Mouse (Mus musculus) effector memory CD4-positive, alpha-beta T cell, adult 7 months (primary cell): Measurements from ENCODE around the gene Evpl. TPM values are rescaled to one million over a fixed set of nuclear protein-coding genes. Genes with fewer than 3 reads are reported as not detected.

Source experiments
- polyA plus RNA-seq: library from polyadenylated mRNA; unstranded; fragments of 100-300 nt; shearing (Covaris generic); gene quantifications from one replicate; pipeline ENCODE4 v1.2.1, GENCODE M21; 2017

Gene Evpl
- 0.17 TPM for polyA plus RNA-seq

DNA sequence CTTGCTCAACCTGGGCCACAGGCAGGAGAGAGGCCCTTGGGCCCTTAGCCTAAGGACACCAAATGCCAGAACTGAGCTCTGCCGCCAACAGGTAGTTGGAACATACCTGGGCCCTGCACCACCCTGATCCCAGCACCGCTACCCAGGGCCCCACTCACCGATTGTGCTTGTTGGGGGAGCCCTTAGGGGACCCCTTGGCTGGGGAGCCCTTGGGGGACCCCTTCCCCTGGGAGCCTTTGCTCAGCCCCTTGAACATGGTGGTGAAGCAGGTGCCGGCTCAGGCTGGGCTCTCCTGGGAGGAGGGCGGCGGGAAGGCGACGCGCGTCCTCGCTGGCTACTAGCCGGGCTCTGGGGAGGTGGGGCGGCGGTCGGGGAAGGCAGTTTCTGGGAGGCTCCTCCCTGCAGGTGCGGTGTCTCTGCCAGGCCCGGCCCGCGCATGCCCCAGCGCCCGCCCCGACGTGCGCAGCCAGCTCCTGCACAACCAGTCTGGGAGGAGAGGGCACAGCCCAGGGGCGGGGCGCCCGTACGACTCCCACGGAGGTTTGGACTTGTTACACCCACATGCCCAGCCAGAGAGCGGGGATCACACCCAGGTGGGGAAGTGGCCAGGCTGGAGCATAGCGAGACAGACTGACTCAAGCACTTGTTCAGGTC lies at the start of gene Evpl:
Gene Evpl (minus strand): TSS at position 336 of the 654 bp plus-strand sequence.

DNA sequence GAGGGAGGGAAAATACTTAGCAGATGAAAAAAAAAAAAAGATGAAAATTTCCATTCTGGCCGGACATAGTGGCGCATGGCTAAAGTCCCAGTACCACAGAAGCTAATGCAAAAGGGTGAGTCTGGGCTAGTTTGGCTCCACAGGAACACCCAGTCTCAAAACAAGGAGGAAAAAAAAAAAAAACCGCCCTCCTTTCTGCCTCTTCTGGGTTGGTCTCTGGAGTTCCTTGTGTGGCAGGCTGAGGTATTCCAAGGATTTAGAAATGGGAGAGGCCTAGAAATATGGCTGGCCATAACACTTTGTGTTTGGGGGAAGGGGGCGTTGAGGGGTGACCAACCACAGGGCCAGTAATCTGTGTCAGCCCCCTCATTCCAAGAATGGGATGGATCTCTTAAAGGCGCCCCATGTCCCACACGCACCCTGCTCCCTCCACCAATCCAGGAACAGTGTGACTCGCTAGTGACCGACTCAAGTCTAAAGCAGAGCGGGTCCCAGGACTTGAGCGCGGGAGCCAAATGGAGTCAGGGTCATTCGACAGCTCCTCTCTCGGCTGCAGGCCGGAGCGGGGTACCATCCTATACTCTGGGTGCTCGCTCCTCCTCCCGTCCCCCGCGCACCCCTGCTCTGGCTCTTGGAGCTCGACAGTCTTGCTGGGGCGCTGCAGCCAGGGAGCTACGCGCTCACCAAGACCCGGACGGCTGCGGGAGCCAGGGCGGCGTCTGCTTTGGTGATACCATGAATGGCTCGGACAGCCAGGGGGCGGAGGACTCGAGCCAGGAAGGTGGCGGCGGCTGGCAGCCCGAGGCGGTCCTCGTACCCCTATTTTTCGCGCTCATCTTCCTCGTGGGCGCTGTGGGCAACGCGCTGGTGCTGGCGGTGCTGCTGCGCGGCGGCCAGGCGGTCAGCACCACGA lies 43.1 kb upstream of the Evpl start, which contains the start of gene Galr2:
Gene Galr2 (plus strand): TSS at position 189 of the 913 bp plus-strand sequence.

DNA sequence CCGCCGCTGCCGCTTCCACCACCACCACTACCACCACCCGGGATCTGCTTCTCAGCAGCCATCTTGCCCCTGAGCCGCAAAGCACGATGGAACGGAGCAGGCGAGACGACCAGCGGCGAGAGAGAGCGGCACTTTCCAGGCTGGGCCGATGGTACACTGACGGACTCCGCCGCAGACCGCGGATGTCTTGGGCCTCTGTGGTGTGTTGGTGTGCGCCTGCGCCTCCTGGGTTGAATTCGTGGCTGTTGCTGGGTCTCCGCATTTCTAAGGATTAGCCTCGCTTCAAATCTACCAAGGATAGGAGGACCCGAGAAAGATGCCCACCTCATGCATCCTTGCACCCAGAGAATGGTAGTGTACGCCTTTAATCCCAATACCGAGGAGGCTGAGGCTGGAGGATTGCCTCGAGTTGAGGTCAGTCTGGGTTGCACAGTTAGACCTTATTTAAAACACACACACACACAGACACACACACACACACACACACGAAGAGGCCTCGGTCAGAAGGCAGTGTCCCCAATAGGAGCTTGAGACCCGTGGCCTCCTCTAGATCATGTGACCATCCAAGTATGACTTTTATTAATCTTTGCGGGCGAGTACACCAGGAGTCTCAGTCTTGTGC lies 36.3 kb upstream of the Evpl start, which contains the start of gene Srp68:
Gene Srp68 (minus strand): TSS at position 173 of the 622 bp plus-strand sequence.

DNA sequence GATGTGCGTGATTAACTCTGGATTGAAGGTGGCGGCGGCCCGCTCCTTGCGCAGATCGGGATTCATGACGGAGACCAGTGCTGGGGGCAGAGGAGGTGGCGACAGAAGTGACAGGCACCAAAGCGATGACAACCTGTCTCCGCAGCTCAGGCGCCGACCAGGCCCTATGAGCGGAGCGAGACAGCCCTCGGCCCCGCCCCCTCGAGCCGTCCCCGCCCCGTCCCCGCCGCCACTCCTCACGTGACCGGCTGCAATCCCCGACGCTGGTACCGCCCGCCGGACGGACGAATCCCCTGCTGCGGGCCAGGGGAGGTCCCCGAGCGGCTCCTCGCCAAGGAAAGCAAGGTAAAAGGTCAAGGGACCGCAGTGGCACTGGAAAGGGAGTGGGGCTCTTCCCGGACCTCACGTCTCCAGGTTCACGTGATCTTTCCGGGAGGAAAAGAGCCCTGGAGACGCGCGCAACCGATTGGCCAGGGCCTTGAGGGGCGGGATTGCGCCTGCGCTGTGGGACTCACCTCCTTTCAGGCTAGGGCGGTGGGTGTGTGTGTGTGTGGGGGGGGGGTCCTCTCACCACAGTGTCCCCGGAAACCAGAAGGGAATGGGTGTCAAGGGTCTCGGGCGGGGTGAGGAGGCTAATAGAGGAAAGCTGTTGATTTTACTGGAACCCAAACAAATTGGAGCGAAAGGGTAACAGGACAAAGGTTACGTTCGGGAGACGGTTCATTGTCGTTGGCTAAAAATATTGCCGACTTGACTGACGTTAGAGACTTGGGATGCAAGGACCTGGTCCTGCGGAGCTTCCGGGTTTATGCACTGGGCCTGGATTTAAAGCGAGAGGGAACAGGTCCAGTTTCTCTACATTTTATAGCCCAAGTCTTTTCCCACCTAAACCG lies 39.0 kb downstream of the Evpl start, which contains the start of the genes Ten1 and Acox1:
Gene Ten1 (plus strand): TSS at position 217 of the 893 bp plus-strand sequence.
Gene Acox1 (minus strand): TSS at position 407 of the 893 bp plus-strand sequence.

Other genes with a start within 250 kb of the Evpl start
- 14.0 TPM for gene Galk1, start 225.4 kb downstream of the Evpl start, polyA plus RNA-seq
- gene H3f3b, start 210.1 kb downstream of the Evpl start, polyA plus RNA-seq, result 2,017 TPM
- 34.0 TPM for gene Unk, start 207.8 kb downstream of the Evpl start, polyA plus RNA-seq
- gene Unc13d, start 160.1 kb downstream of the Evpl start, polyA plus RNA-seq, result 80.1 TPM
- 295 TPM for gene Wbp2, start 151.1 kb downstream of the Evpl start, polyA plus RNA-seq
- gene Trim47, start 110.9 kb downstream of the Evpl start, polyA plus RNA-seq, result not detected
- gene Trim65, start 106.9 kb downstream of the Evpl start, polyA plus RNA-seq, result 10.7 TPM
- 73.6 TPM for gene Mrpl38, start 99.2 kb downstream of the Evpl start, polyA plus RNA-seq
- 6.8 TPM for gene Fbf1, start 69.9 kb downstream of the Evpl start, polyA plus RNA-seq
- gene Ten1, start 39.2 kb downstream of the Evpl start, polyA plus RNA-seq, result 33.3 TPM
- 22.2 TPM for gene Acox1, start 39.0 kb downstream of the Evpl start, polyA plus RNA-seq
- 69.2 TPM for gene Srp68, start 36.1 kb upstream of the Evpl start, polyA plus RNA-seq
- gene Galr2, start 42.9 kb upstream of the Evpl start, polyA plus RNA-seq, result not detected
- 57.6 TPM for gene Exoc7, start 69.2 kb upstream of the Evpl start, polyA plus RNA-seq
- gene Foxj1, start 97.3 kb upstream of the Evpl start, polyA plus RNA-seq, result not detected
- gene Rnf157, start 175.0 kb upstream of the Evpl start, polyA plus RNA-seq, result 134 TPM
- 1,050 TPM for gene Ubald2, start 196.0 kb upstream of the Evpl start, polyA plus RNA-seq
- 0.45 TPM for gene Qrich2, start 228.2 kb upstream of the Evpl start, polyA plus RNA-seq